Mouse (Mus musculus): ENCODE data around the gene Ppm1n. TPM values are rescaled to one million over a fixed set of nuclear protein-coding genes. Genes with fewer than 3 reads are reported as not detected.

Ppm1n gene
- polyA plus RNA-seq (2012; rRNA removed), result 1.8 and 11.8 TPM in 2 replicates

GRCm38 (mm10) chr7:19279581-19280114, at the start of gene Ppm1n:
Gene Ppm1n, minus strand, starts transcription at chr7:19280064.
- WGBS, result 1% methylated on average over 46 of the region's 46 CpGs
- Histone ChIP-seq H3K4me1 (ENCODE audit: control insufficient read depth, insufficient read depth, insufficient read length, low read length) (peaks cover 19% of the 10 kb centered on the region), H3K4me3 (ENCODE audit: low read depth, low read length) (peak within 1 kb of the TSS; percentile 58), H3K27ac (ENCODE audit: insufficient read depth, low read depth, low read length) (no peak within 1 kb of the TSS), H3K36me3 (ENCODE audit: control insufficient read depth, insufficient read depth, low read length) (no peaks in the 10 kb centered on the region), H3K27me3 (ENCODE audit: control insufficient read depth, insufficient read depth, low read length) (peaks cover 21% of the 10 kb centered on the region)
- TF ChIP-seq CTCF (IDR thresholded peaks at IDR 0.05; ENCODE audit: extremely low read depth, insufficient read length, insufficient replicate concordance, low read depth, low read length), result peak; percentile 26; the same call in 1 of the 2 replicates
- TF ChIP-seq POLR2A (IDR thresholded peaks at IDR 0.05; ENCODE audit: low read depth, low read length), result no peak

- Histone ChIP-seq H3K27ac (ENCODE audit: insufficient read depth, low read depth, low read length) (no peak overlapping the region), H3K4me1 (ENCODE audit: control insufficient read depth, insufficient read depth, insufficient read length, low read length) (peaks cover 15% of the 10 kb centered on the region), H3K27me3 (ENCODE audit: control insufficient read depth, insufficient read depth, low read length) (0 out of 2 replicates have a peak, but pooled peaks cover 3% of the 10 kb centered on the region), H3K4me3 (ENCODE audit: low read depth, low read length) (no peak overlapping the region), H3K36me3 (ENCODE audit: control insufficient read depth, insufficient read depth, low read length) (no peaks in the 10 kb centered on the region)
- TF ChIP-seq POLR2A (IDR thresholded peaks at IDR 0.05; ENCODE audit: low read depth, low read length) (no peak), CTCF (IDR thresholded peaks at IDR 0.05; ENCODE audit: extremely low read depth, insufficient read length, insufficient replicate concordance, low read depth, low read length) (no peak)
These were observed 48.6 kb upstream of the Ppm1n start for GRCm38 (mm10) chr7:19328425-19328824.

GRCm38 (mm10) chr7:19327782-19328181, 47.9 kb upstream of the Ppm1n start:
- Histone ChIP-seq H3K27me3 (ENCODE audit: control insufficient read depth, insufficient read depth, low read length) (0 out of 2 replicates have a peak, but pooled peaks cover 2% of the 10 kb centered on the region), H3K4me3 (ENCODE audit: low read depth, low read length) (no peak overlapping the region), H3K4me1 (ENCODE audit: control insufficient read depth, insufficient read depth, insufficient read length, low read length) (peaks cover 12% of the 10 kb centered on the region), H3K27ac (ENCODE audit: insufficient read depth, low read depth, low read length) (no peak overlapping the region), H3K36me3 (ENCODE audit: control insufficient read depth, insufficient read depth, low read length) (no peaks in the 10 kb centered on the region)
- 45% methylated on average over 5 of the region's 5 CpGs for WGBS
- TF ChIP-seq POLR2A (IDR thresholded peaks at IDR 0.05; ENCODE audit: low read depth, low read length), result no peak
- no peak for TF ChIP-seq CTCF (IDR thresholded peaks at IDR 0.05; ENCODE audit: extremely low read depth, insufficient read length, insufficient replicate concordance, low read depth, low read length)

- TF ChIP-seq POLR2A (IDR thresholded peaks at IDR 0.05; ENCODE audit: low read depth, low read length) (no peak), CTCF (IDR thresholded peaks at IDR 0.05; ENCODE audit: extremely low read depth, insufficient read length, insufficient replicate concordance, low read depth, low read length) (no peak)
- 2% methylated on average over 22 of the region's 22 CpGs for WGBS
- H3K27ac ChIP-seq (ENCODE audit: insufficient read depth, low read depth, low read length), result peak overlapping the region; percentile 80
- H3K4me3 ChIP-seq (ENCODE audit: low read depth, low read length), result peak overlapping the region; percentile 57
- H3K36me3 ChIP-seq (ENCODE audit: control insufficient read depth, insufficient read depth, low read length), result no peaks in the 10 kb centered on the region
- no peaks in the 10 kb centered on the region; the same call in 1 of the 2 replicates for H3K27me3 ChIP-seq (ENCODE audit: control insufficient read depth, insufficient read depth, low read length)
- H3K4me1 ChIP-seq (ENCODE audit: control insufficient read depth, insufficient read depth, insufficient read length, low read length), result peaks cover 12% of the 10 kb centered on the region
These were observed 47.3 kb upstream of the Ppm1n start for GRCm38 (mm10) chr7:19327128-19327527.

- Histone ChIP-seq H3K36me3 (ENCODE audit: control insufficient read depth, insufficient read depth, low read length) (no peaks in the 10 kb centered on the region), H3K27ac (ENCODE audit: insufficient read depth, low read depth, low read length) (peak overlapping the region; percentile 80), H3K4me1 (ENCODE audit: control insufficient read depth, insufficient read depth, insufficient read length, low read length) (peaks cover 12% of the 10 kb centered on the region), H3K27me3 (ENCODE audit: control insufficient read depth, insufficient read depth, low read length) (no peaks in the 10 kb centered on the region; the same call in 1 of the 2 replicates), H3K4me3 (ENCODE audit: low read depth, low read length) (peak overlapping the region; percentile 22)
- no peak for TF ChIP-seq CTCF (IDR thresholded peaks at IDR 0.05; ENCODE audit: extremely low read depth, insufficient read length, insufficient replicate concordance, low read depth, low read length)
- TF ChIP-seq POLR2A (IDR thresholded peaks at IDR 0.05; ENCODE audit: low read depth, low read length), result no peak
- 2% methylated on average over 20 of the region's 20 CpGs for WGBS
These were observed 46.5 kb upstream of the Ppm1n start for GRCm38 (mm10) chr7:19326359-19326758.

- Histone ChIP-seq H3K36me3 (ENCODE audit: control insufficient read depth, insufficient read depth, low read length) (no peaks in the 10 kb centered on the region), H3K27me3 (ENCODE audit: control insufficient read depth, insufficient read depth, low read length) (no peaks in the 10 kb centered on the region; the same call in 1 of the 2 replicates), H3K4me1 (ENCODE audit: control insufficient read depth, insufficient read depth, insufficient read length, low read length) (peaks cover 13% of the 10 kb centered on the region), H3K27ac (ENCODE audit: insufficient read depth, low read depth, low read length) (no peak overlapping the region), H3K4me3 (ENCODE audit: low read depth, low read length) (no peak overlapping the region)
- no peak for TF ChIP-seq POLR2A (IDR thresholded peaks at IDR 0.05; ENCODE audit: low read depth, low read length)
- TF ChIP-seq CTCF (IDR thresholded peaks at IDR 0.05; ENCODE audit: extremely low read depth, insufficient read length, insufficient replicate concordance, low read depth, low read length), result no peak
- 69% methylated on average over 21 of the region's 21 CpGs for WGBS
These were observed 45.7 kb upstream of the Ppm1n start for GRCm38 (mm10) chr7:19325262-19326199.

GRCm38 (mm10) chr7:19324221-19324620, 44.4 kb upstream of the Ppm1n start:
- WGBS, result 81% methylated on average over 11 of the region's 11 CpGs
- Histone ChIP-seq H3K27me3 (ENCODE audit: control insufficient read depth, insufficient read depth, low read length) (no peaks in the 10 kb centered on the region; the same call in 1 of the 2 replicates), H3K4me3 (ENCODE audit: low read depth, low read length) (no peak overlapping the region), H3K27ac (ENCODE audit: insufficient read depth, low read depth, low read length) (no peak overlapping the region), H3K36me3 (ENCODE audit: control insufficient read depth, insufficient read depth, low read length) (no peaks in the 10 kb centered on the region), H3K4me1 (ENCODE audit: control insufficient read depth, insufficient read depth, insufficient read length, low read length) (peaks cover 22% of the 10 kb centered on the region)
- TF ChIP-seq CTCF (IDR thresholded peaks at IDR 0.05; ENCODE audit: extremely low read depth, insufficient read length, insufficient replicate concordance, low read depth, low read length), result no peak
- TF ChIP-seq POLR2A (IDR thresholded peaks at IDR 0.05; ENCODE audit: low read depth, low read length), result no peak
